Mouse (Mus musculus) stomach, embryonic 15.5 days (tissue): ENCODE data around the gene Reep3. TPM values are rescaled to one million over a fixed set of nuclear protein-coding genes. Genes with fewer than 3 reads are reported as not detected.

Experiments used
- ATAC-seq: fragments of 200-750 bp; cut with Nextera tagmentation; 2 replicates; pipeline ENCODE4 v1.8.0; 2017; ENCODE audit warnings: low read depth, moderate number of reproducible peaks, moderate TSS enrichment; ENCODE audit not compliant: insufficient read depth, low FRiP score
- H3K27ac ChIP-seq: fragments of 300-500 bp; sonication (generic); 2 replicates; pipeline ENCODE4 v1.5.1; 2015; ENCODE audit warnings: mild to moderate bottlenecking, inconsistent platforms
- H3K27me3 ChIP-seq: fragments of 300-500 bp; sonication (generic); replicated peaks from 2 replicates; pipeline ENCODE4 v1.6.1; 2015; ENCODE audit warnings: inconsistent platforms
- H3K36me3 ChIP-seq: fragments of 300-500 bp; sonication (generic); 2 replicates; pipeline ENCODE4 v1.6.1; 2015; ENCODE audit warnings: inconsistent platforms
- H3K4me1 ChIP-seq: fragments of 300-500 bp; sonication (generic); 2 replicates; pipeline ENCODE4 v1.6.1; 2015; ENCODE audit warnings: inconsistent platforms
- H3K4me2 ChIP-seq: fragments of 300-500 bp; sonication (generic); 2 replicates; pipeline ENCODE4 v1.6.1; 2015; ENCODE audit warnings: mild to moderate bottlenecking, inconsistent platforms
- H3K4me3 ChIP-seq: fragments of 300-500 bp; sonication (generic); replicated peaks from 2 replicates; pipeline ENCODE4 v1.5.1; 2015; ENCODE audit warnings: inconsistent platforms
- H3K9ac ChIP-seq: fragments of 300-500 bp; sonication (generic); 2 replicates; pipeline ENCODE4 v1.6.1; 2015; ENCODE audit warnings: inconsistent platforms
- H3K9me3 ChIP-seq: fragments of 300-500 bp; sonication (generic); 2 replicates; pipeline ENCODE4 v1.6.1; 2016; ENCODE audit warnings: inconsistent platforms
- WGBS: fragments of 180-500 bp; shearing (Covaris S2); methylation state at CpG from one replicate; pipeline ENCODE4 v1.1.7; 2015; 5-methylcytosine and 5-hydroxymethylcytosine counted together
- polyA plus RNA-seq: library from polyadenylated mRNA; unstranded; fragments of >200 nt; fragmentation: Nextera tagmentation; extraction: Ambion mirVana; gene quantifications from 2 replicates; pipeline ENCODE4 v1.2.1, GENCODE M21; 2015

The Reep3 gene
- polyA plus RNA-seq, 1 experiment from 2014 or later, result 47.6 TPM

DNA sequence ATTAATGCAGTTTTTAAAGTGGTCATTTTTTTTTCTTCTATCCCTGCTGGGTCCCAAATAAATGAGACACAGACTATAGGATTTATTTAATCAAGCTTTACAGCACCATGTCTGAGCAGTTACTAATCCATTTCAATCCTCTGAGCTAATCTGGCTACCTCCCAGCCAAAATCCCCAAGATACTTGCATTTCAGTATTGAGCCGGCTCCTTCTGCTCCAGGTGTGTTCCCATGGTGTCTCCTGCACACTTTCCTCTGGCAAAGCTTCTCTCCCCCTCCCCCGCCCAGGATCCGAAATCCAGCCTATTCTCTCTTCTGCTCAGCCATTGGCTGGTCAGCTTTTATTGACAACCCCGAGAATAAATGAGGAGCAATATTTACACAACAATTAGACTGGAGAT lies 122.3 kb downstream of the Reep3 start:
- no peaks in the 10 kb centered on the region for H3K27me3 ChIP-seq
- no peak overlapping the region for H3K9ac ChIP-seq
- no peaks in the 10 kb centered on the region for H3K9me3 ChIP-seq
- WGBS, result 75% methylated on average over 4 of the region's 4 CpGs
- no peaks in the 10 kb centered on the region for H3K36me3 ChIP-seq
- H3K4me1 ChIP-seq, result peaks cover 9% of the 10 kb centered on the region; the same call in 1 of the 2 replicates
- H3K4me2 ChIP-seq, result no peak overlapping the region
- no peak overlapping the region for H3K27ac ChIP-seq
- ATAC-seq, result no peak
- H3K4me3 ChIP-seq, result no peak overlapping the region

- Histone ChIP-seq H3K4me2 (no peak overlapping the region), H3K9ac (no peak overlapping the region), H3K27ac (no peak overlapping the region), H3K9me3 (no peaks in the 10 kb centered on the region), H3K4me3 (no peak overlapping the region), H3K27me3 (no peaks in the 10 kb centered on the region), H3K36me3 (no peaks in the 10 kb centered on the region), H3K4me1 (peaks cover 9% of the 10 kb centered on the region; the same call in 1 of the 2 replicates)
- no peak for ATAC-seq
- WGBS, result 41% methylated on average over 6 of the region's 6 CpGs
These were observed 122.9 kb downstream of the Reep3 start for GRCm38 (mm10) chr10:66973866-66974265.

DNA sequence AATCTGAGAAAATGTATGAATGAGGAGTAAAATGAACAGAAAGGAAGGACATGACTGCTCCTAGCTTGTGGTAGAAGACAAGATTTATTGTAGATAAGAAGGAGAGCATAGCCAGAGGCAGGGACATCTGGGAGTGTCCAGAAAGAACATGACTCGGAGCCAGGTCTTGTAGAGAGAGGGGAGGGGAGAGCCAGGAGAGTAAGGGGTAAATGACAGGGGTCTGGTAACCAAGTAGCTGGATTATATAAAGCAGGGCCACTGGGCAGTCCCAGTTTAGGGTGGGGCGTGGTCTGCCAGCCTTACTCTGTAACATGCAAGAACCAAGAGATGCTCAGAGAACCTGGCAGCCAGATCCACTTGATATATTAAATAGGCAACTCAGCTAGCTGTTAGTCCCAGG lies 123.5 kb downstream of the Reep3 start:
- no peak overlapping the region for H3K4me3 ChIP-seq

DNA sequence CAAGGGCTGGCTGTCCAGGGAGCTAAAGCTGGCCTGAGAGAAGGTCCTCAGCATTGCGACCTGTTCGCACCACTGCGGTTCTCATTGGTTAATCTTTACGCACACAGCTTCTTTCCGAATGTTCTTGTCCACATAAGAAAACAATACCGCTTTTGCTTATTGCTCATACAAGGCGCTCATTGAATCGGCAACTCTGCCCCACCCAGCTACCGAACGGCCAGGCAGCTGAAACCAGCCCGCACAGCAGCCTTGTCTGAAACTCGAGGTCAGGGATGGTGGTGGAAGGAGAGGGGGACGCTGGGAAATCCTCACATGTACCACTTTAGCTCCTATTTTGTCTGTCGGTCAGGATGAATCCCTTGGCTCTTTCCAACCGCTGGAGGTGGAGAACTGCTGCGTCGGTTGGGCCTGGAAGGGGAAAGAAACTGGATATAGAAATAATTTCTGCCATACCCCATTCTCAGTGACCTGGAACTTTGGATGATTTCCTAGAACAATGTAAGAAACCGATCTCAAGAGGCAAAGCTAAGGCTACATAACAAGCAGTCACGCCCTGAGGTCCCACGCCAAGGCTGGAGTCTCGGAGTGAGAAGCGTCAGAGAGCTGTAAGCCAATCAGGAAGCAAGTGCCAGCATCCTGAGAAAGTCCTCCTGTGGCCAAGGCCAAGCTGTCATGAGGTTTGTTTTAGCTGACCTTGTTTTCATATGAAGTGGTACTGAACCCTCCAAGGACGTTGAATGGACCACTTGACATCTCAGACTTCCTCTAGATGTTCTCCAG lies 126.2 kb downstream of the Reep3 start:
- H3K36me3 ChIP-seq, result no peaks in the 10 kb centered on the region
- H3K9me3 ChIP-seq, result no peaks in the 10 kb centered on the region
- H3K4me1 ChIP-seq, result peaks cover 9% of the 10 kb centered on the region; the same call in 1 of the 2 replicates
- H3K4me3 ChIP-seq, result no peak overlapping the region
- no peak overlapping the region for H3K9ac ChIP-seq
- H3K27me3 ChIP-seq, result no peaks in the 10 kb centered on the region
- ATAC-seq, result no peak
- WGBS, result 90% methylated on average over 23 of the region's 23 CpGs
- H3K27ac ChIP-seq, result no peak overlapping the region
- H3K4me2 ChIP-seq, result no peak overlapping the region

More for the DNA sequence above, 123.5 kb downstream of the Reep3 start:
- Histone ChIP-seq H3K9me3 (no peaks in the 10 kb centered on the region), H3K9ac (no peak overlapping the region), H3K27ac (peak overlapping the region; percentile 26; the same call in 1 of the 2 replicates), H3K36me3 (no peaks in the 10 kb centered on the region), H3K4me1 (peaks cover 9% of the 10 kb centered on the region; the same call in 1 of the 2 replicates), H3K4me2 (no peak overlapping the region), H3K27me3 (no peaks in the 10 kb centered on the region)
- 58% methylated on average over 2 of the region's 2 CpGs for whole genome bisulfite sequencing
- no peak for ATAC-seq

DNA sequence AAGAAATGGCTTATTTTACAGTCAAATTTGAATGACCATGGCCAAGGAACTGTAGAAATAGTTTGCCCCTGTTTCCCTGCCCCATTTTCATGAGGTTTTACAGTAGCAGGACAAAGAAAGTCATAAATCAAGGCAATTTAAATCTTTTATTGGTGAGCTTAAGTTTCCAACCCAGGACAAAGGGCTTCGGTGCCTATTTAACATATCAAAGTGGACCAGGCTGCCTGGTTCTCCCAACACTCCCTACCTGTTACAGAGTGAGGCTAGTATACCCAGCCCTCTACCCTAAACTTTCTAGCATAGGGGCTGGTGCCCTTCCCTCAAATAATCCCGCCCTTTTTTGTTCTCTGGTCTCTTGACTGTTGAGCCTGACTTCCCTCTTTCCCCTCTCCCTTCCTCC lies 127.2 kb downstream of the Reep3 start:
- H3K27ac ChIP-seq, result no peak overlapping the region
- no peaks in the 10 kb centered on the region for H3K9me3 ChIP-seq
- no peaks in the 10 kb centered on the region for H3K36me3 ChIP-seq
- H3K9ac ChIP-seq, result no peak overlapping the region
- WGBS, result 70% methylated on average over 2 of the region's 2 CpGs
- peaks cover 9% of the 10 kb centered on the region; the same call in 1 of the 2 replicates for H3K4me1 ChIP-seq
- H3K27me3 ChIP-seq, result no peaks in the 10 kb centered on the region
- no peak overlapping the region for H3K4me3 ChIP-seq
- no peak overlapping the region for H3K4me2 ChIP-seq
- ATAC-seq, result no peak

DNA sequence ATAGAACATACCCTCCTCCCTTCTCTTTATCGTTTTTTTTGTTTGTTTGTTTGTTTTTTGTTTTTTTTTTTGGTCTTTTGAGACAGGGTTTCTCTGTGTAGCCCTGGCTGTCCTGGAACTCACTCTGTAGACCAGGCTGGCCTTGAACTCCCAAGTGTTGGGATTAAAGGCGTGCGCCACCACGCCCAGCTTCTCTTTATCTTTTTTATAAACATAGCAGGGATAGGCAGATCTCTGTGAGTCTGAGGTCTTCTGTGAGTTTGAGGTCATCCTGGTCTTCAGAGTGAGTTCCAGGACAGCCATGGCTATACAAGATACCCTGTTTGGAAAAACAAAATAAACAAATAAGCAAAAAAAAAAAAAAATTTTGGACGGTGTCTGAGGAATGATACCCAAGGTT lies 127.7 kb downstream of the Reep3 start:
- 75% methylated on average over 5 of the region's 5 CpGs for WGBS

GRCm38 (mm10) chr10:66968541-66968940 lies 128.2 kb downstream of the Reep3 start:
- WGBS, result 61% methylated on average over 4 of the region's 4 CpGs
- H3K4me3 ChIP-seq, result no peak overlapping the region
- peaks cover 8% of the 10 kb centered on the region; the same call in 1 of the 2 replicates for H3K4me1 ChIP-seq
- H3K36me3 ChIP-seq, result no peaks in the 10 kb centered on the region
- ATAC-seq, result no peak; the same call in 1 of the 2 replicates
- H3K9me3 ChIP-seq, result no peaks in the 10 kb centered on the region
- no peak overlapping the region for H3K27ac ChIP-seq
- no peak overlapping the region for H3K9ac ChIP-seq
- H3K4me2 ChIP-seq, result no peak overlapping the region
- no peaks in the 10 kb centered on the region for H3K27me3 ChIP-seq

More for the DNA sequence above, 127.7 kb downstream of the Reep3 start:
- Histone ChIP-seq H3K4me3 (no peak overlapping the region), H3K27me3 (no peaks in the 10 kb centered on the region), H3K36me3 (no peaks in the 10 kb centered on the region), H3K4me2 (no peak overlapping the region), H3K27ac (no peak overlapping the region), H3K9ac (no peak overlapping the region), H3K9me3 (no peaks in the 10 kb centered on the region), H3K4me1 (peaks cover 9% of the 10 kb centered on the region; the same call in 1 of the 2 replicates)
- ATAC-seq, result no peak

GRCm38 (mm10) chr10:66966391-66967109 lies 130.2 kb downstream of the Reep3 start:
- no peaks in the 10 kb centered on the region for H3K9me3 ChIP-seq
- no peak; the same call in 1 of the 2 replicates for ATAC-seq
- 68% methylated on average over 9 of the region's 9 CpGs for WGBS
- no peaks in the 10 kb centered on the region for H3K27me3 ChIP-seq
- H3K4me1 ChIP-seq, result no peaks in the 10 kb centered on the region
- H3K9ac ChIP-seq, result no peak overlapping the region
- H3K27ac ChIP-seq, result peak overlapping the region; percentile 42; the same call in 1 of the 2 replicates
- H3K4me3 ChIP-seq, result no peak overlapping the region
- H3K36me3 ChIP-seq, result no peaks in the 10 kb centered on the region
- H3K4me2 ChIP-seq, result no peak overlapping the region

- H3K27me3 ChIP-seq, result no peaks in the 10 kb centered on the region
- 77% methylated on average over 8 of the region's 8 CpGs for WGBS
- H3K4me3 ChIP-seq, result no peak overlapping the region
- ATAC-seq, result no peak
- H3K9ac ChIP-seq, result no peak overlapping the region
- no peak overlapping the region for H3K4me2 ChIP-seq
- no peak overlapping the region for H3K27ac ChIP-seq
- H3K36me3 ChIP-seq, result no peaks in the 10 kb centered on the region
- no peaks in the 10 kb centered on the region for H3K9me3 ChIP-seq
- no peaks in the 10 kb centered on the region for H3K4me1 ChIP-seq
These were observed 136.6 kb downstream of the Reep3 start for GRCm38 (mm10) chr10:66960136-66960535.

Other genes with a start within 250 kb of the Reep3 start
- 39.6 and 40.3 TPM in 2 replicates for gene Jmjd1c, start 820 bp downstream of the Reep3 start, polyA plus RNA-seq
- 35.1 and 36.3 TPM in 2 replicates for gene Nrbf2, start 188.4 kb upstream of the Reep3 start, polyA plus RNA-seq